Mouse (Mus musculus): Measurements from ENCODE around the gene Tmprss11c. TPM values are rescaled to one million over a fixed set of nuclear protein-coding genes. Genes with fewer than 3 reads are reported as not detected.
"Not testable (repeated sequence)": the region's sequence is repeated elsewhere in the genome, so short reads cannot be mapped to it uniquely, and the experiment has no call there.

Tmprss11c gene
- not detected for total RNA-seq (2021)
- long read RNA-seq, experiment 1 = 0 reads
- long read RNA-seq, experiment 2 = 0 reads

GRCm38 (mm10) chr5:86289208-86289607 is at the start of gene Tmprss11c:
Gene Tmprss11c, minus strand, starts transcription at chr5:86289308.
- no peak for DNase-seq (ENCODE audit: low spot score)

DNA sequence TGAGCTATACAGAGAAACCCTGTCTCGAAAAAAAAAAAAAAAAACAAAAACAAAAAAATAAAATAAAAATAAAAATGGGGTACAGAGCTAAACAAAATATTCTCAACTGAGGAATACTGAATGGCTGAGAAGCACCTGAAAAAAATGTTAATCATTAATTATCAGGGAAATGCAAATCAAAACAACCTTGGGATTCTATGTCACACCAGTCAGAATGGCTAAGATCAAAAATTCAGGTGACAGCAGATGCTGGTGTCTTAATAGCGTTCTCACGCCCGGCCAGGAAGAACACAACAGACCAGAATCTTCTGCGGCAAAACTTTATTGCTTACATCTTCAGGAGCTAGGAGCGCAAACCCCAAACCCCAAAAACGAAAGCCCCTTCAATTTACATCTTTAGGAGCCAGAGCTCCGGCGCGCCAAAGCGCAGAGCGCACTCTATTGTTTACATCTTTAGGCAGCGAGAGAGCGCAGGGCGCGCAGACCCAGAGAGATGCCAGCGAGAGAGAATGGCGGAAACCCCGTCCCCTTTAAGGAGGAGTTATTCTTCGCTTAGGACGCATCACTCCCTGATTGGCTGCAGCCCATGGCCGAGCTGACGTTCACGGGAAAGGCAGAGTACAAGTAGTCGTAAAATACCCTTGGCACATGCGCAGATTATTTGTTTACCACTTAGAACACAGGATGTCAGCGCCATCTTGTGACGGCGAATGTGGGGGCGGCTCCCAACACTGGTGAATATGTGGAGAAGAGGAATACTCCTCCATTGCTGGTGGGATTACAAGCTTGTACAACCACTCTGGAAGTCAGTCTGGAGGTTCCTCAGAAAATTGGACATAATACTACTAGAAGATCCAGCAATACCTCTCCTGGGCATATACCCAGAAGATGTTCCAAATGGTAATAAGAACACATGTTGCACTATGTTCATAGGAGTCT is 29.2 kb upstream of the Tmprss11c start:
- not testable (repeated sequence) for DNase-seq (ENCODE audit: low spot score)

- DNase-seq (ENCODE audit: low spot score) = no peak
Measured at GRCm38 (mm10) chr5:86306116-86306515, 17.0 kb upstream of the Tmprss11c start.

GRCm38 (mm10) chr5:86303877-86304276 is 14.8 kb upstream of the Tmprss11c start:
- no peak for DNase-seq (ENCODE audit: low spot score)

DNA sequence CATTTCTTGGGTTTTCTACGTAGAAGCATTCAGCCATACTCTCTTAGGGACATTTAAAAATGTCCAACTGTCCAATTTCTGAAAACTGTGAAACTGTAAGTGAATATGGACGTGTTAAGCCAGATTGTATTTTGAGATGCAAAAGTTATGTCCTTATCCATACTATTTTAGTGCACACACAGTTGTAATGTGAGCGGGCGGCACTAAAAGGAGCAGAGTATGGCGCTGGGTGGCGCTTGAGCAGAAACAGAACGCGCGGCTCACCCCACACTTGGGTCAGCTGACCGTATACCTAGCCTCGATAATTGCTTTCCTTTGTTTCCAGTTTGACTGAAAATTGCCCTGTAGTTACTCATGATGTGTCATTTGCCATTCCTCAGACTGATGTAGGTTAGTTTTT is 42.5 kb downstream of the Tmprss11c start:
- DNase-seq (ENCODE audit: low spot score) = no peak

GRCm38 (mm10) chr5:86244880-86245279 is 44.2 kb downstream of the Tmprss11c start:
- DNase-seq (ENCODE audit: low spot score) = no peak

DNA sequence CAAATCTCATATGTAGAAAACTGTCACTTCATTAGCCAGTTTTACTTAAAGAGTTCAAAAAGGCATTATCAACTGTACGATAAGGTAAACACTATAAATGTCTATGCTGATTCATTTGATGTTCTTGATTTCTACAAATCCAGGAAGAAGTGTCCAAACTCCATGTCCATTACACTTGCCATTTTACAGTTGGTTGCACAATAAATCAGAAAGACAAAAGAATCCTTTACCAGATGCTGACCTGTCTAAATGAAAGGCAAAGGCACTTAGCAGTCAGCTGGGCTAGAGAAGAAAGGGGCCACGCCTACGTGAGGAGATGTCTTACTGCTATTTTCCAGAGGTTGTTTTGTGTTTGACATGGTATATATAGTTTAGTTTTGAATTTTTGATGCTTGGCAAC is 44.8 kb downstream of the Tmprss11c start:
- no peak for DNase-seq (ENCODE audit: low spot score)

GRCm38 (mm10) chr5:86227156-86227853 is 61.8 kb downstream of the Tmprss11c start:
- DNase-seq (ENCODE audit: low spot score) = no peak

DNA sequence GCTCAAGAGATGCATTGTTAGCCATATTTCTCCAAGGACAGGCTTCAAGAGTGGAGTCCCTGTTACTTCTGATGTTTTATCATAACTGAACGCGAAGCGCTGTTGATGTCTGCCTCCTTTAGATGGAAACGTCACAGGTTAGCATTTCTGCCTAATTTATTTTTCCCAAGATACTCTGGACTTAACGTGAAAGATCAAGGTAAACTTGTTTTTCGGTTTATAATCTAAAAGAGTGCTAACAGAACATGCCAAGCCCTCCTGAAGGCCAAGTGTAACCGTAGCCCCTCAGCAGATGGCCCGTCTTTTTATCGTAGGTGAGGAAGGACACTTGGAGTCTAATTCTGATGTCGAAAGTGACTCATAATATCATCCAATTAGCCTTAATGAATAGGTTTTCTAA is 91.3 kb downstream of the Tmprss11c start, which contains the start of gene Gnrhr:
Gene Gnrhr, minus strand, starts transcription at position 101 of the 400 bp plus-strand sequence.
- no peak for DNase-seq (ENCODE audit: low spot score)

GRCm38 (mm10) chr5:86191356-86191755 is 97.8 kb downstream of the Tmprss11c start:
- DNase-seq (ENCODE audit: low spot score) = peak; percentile 14

- peak; percentile 23 for DNase-seq (ENCODE audit: low spot score)
Measured at GRCm38 (mm10) chr5:86190770-86191169, 98.3 kb downstream of the Tmprss11c start.

DNA sequence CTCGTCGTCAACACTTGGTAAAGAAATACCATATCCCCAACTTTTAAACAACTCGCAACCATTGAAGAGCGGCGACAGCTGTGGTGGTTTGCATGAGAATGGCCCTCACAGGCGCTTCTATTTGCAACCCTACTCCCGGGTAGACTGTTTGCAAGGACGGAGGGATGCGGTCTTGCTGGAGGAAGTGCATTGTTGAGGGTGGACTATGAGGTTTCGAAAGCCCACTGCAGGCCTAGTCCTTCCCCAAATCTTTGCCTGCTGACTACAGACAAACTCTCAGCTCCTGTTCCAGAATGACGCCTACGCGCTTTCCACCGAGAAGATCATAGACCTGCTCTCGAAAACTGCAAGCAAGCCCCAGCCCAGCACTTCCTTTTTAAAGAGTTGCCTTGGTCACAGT is 98.8 kb downstream of the Tmprss11c start:
- no peak for DNase-seq (ENCODE audit: low spot score)

GRCm38 (mm10) chr5:86187441-86187840 is 101.7 kb downstream of the Tmprss11c start:
- DNase-seq (ENCODE audit: low spot score) = no peak

Other genes with a start within 250 kb of the Tmprss11c start
- 1 to 10 TPM; 2.9 to 3.6 TPM for gene Cenpc1, start 223.7 kb downstream of the Tmprss11c start, total RNA-seq (2021)
- not detected for gene Stap1, start 217.6 kb downstream of the Tmprss11c start, total RNA-seq (2021)
- 1 to 10 TPM; 5.0 to 5.4 TPM for gene Uba6, start 116.5 kb downstream of the Tmprss11c start, total RNA-seq (2021)
- not detected for gene Gnrhr, start 91.4 kb downstream of the Tmprss11c start, total RNA-seq (2021)
- not detected for gene Tmprss11d, start 84.1 kb upstream of the Tmprss11c start, total RNA-seq (2021)
- gene Tmprss11a, start 179.7 kb upstream of the Tmprss11c start, total RNA-seq (2021) = not detected
- gene Tmprss11g, start 229.3 kb upstream of the Tmprss11c start, total RNA-seq (2021) = not detected

Data from gastrocnemius, adult 18-20 months (tissue).